In the genomic region with DNA sequence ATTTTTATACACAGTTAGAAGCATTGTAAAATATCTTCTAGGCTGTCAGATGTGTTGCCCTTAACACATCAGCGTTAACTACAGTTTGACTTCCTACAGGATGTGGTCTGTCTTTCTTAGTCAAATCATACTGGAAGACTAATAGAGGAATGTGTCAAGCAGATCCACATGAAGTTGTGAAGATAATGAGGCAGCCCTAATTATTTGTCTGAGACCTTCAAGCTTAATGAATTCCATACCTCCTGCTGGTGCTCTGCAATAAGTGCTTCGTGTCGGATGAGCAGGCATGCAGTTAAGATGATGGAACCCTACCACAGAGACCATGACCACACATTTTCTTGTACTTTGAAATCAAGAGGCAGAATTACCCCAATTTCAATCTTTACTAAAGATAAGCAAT, we compare ENCODE assay signal across 23 mouse cellular contexts.
DNase-seq lines count a peak whose midpoint lies in the region; ATAC-seq and TF ChIP-seq lines count a peak whose summit lies in the region.
"Had no signal": no experiment of that assay in that cellular context is flagged by ENCODE, and none has a peak within 500 bp of the region (broad histone marks: within the 10 kb centered on the region; RNA-seq: fewer than 3 reads in every experiment).

No protein-coding gene starts in this region.

- H3K36me3 ChIP-seq in midbrain, postnatal 0 days (ENCODE audit: insufficient read depth, low read length): no peaks in the 10 kb centered on the region
- no peaks in the 10 kb centered on the region for H3K36me3 ChIP-seq in midbrain, embryonic 16.5 days (ENCODE audit: control insufficient read depth, insufficient read depth, low read length)
- H3K36me3 ChIP-seq: G1E had no signal

- peak; percentile 23 for DNase-seq in midbrain, postnatal 0 days (ENCODE audit: low spot score)
- DNase-seq in Muller cell, postnatal 12 days (ENCODE audit: inconsistent ontology term): peak; percentile 80
- DNase-seq in retina, embryonic 14.5 days (ENCODE audit: low spot score): peak; percentile 59
- peak; percentile 72 for DNase-seq in retina, postnatal 1 day
- no peak for DNase-seq in ovary, adult 18-20 months (ENCODE audit: low spot score)
- no peak for DNase-seq in neural tube, embryonic 10.5 days (ENCODE audit: extremely low spot score, low spot score)
- DNase-seq: adrenal gland, adult 2 months; adrenal gland, adult 8-10 months; adrenal gland, postnatal 10 days; adrenal gland, postnatal 14 days; adrenal gland, postnatal 25 days; adrenal gland, postnatal 36 days; B cell, adult 2 months; cerebellum, adult 11 months; cerebellum, adult 11-12 months; cerebellum, adult 18-20 months had no signal

- no peaks in the 10 kb centered on the region for H3K9me3 ChIP-seq in midbrain, postnatal 0 days (ENCODE audit: low read length)
- H3K9me3 ChIP-seq in midbrain, embryonic 16.5 days (replicated peaks; ENCODE audit: control insufficient read depth, low read length, poor library complexity, severe bottlenecking): no peaks in the 10 kb centered on the region

- TF ChIP-seq CTCF in midbrain, postnatal 0 days (IDR thresholded peaks at IDR 0.05): no peak

- H3K27ac ChIP-seq in midbrain, postnatal 0 days (ENCODE audit: low read depth, low read length): no peak overlapping the region
- no peak overlapping the region for H3K27ac ChIP-seq in midbrain, embryonic 16.5 days (ENCODE audit: low read length)

- H3K4me3 ChIP-seq in midbrain, postnatal 0 days (ENCODE audit: low read depth, low read length): no peak overlapping the region
- H3K4me3 ChIP-seq in midbrain, embryonic 16.5 days (ENCODE audit: low read depth, low read length): no peak overlapping the region

- 66% methylated on average over 3 of the region's 3 CpGs for WGBS in midbrain, postnatal 0 days
- WGBS in midbrain, embryonic 16.5 days: 73% methylated on average over 3 of the region's 3 CpGs

- H3K27me3 ChIP-seq in midbrain, postnatal 0 days (ENCODE audit: insufficient read depth, low read length): no peaks in the 10 kb centered on the region
- H3K27me3 ChIP-seq in midbrain, embryonic 16.5 days (ENCODE audit: control insufficient read depth, insufficient read depth, low read depth, low read length): no peaks in the 10 kb centered on the region
- H3K27me3 ChIP-seq: CH12.LX had no signal

- no peak for ATAC-seq in midbrain, postnatal 0 days (ENCODE audit: low FRiP score)
- ATAC-seq in midbrain, embryonic 16.5 days: no peak
- ATAC-seq in megakaryocyte, adult 5-6 weeks (ENCODE audit: poor library complexity, severe bottlenecking): no peak
- ATAC-seq: activated CD4-positive, CD25-positive, alpha-beta regulatory T cell, adult 4 months; CD4-positive, CD25-positive, alpha-beta regulatory T cell, adult 4 months; Patski had no signal

- no peak overlapping the region for H3K4me2 ChIP-seq in midbrain, postnatal 0 days (ENCODE audit: low read depth, low read length, poor library complexity, severe bottlenecking)
- H3K4me2 ChIP-seq in midbrain, embryonic 16.5 days (ENCODE audit: low read length): no peak overlapping the region

- no peaks in the 10 kb centered on the region for H3K4me1 ChIP-seq in midbrain, postnatal 0 days (ENCODE audit: insufficient read depth, low read length)
- H3K4me1 ChIP-seq in midbrain, embryonic 16.5 days (ENCODE audit: control insufficient read depth, insufficient read depth, low read length): no peaks in the 10 kb centered on the region

- H3K9ac ChIP-seq in midbrain, postnatal 0 days (replicated peaks; ENCODE audit: low read length, poor library complexity, severe bottlenecking): no peak overlapping the region
- no peak overlapping the region for H3K9ac ChIP-seq in midbrain, embryonic 16.5 days (ENCODE audit: low read depth, low read length)

Comparison
In these comparisons a context has a peak if more than half of its experiments do, and no peak if none do; other contexts are left out.
1. DNase-seq: peak in midbrain, postnatal 0 days (single experiment), Muller cell, postnatal 12 days (single experiment), retina, embryonic 14.5 days (single experiment) and retina, postnatal 1 day (single experiment); none in ovary, adult 18-20 months (single experiment) and neural tube, embryonic 10.5 days (single experiment).